Mouse (Mus musculus) neutrophil, adult 83 days (primary cell): Measurements from ENCODE around the gene Defb43. TPM values are rescaled to one million over a fixed set of nuclear protein-coding genes. Genes with fewer than 3 reads are reported as not detected.

Experiments
- total RNA-seq, 2 experiments: library from RNA; stranded (reverse); gene quantifications; one replicate each; pipeline ENCODE4 v1.2.4; 2023

Gene Defb43
- not detected for total RNA-seq

DNA sequence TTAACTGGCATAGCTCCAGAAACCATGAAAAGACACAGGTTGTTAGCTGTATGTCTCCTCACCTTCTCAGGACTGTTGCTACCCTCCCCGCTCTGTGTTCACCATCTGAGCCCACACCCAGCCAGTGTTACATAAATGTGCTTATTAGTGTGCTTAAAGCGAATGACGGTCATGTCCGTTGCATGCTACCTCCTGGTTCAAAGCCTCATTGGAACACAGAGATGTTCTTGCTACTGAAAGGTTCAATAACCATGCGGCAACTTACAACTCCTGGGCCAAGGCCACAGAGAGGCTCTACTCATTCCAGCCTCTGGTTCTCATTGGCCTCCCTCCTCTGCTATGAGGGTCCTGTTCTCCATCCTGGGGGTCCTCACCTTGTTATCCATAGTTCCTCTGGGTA lies at the start of gene Defb43:
TSS of gene Defb43 (plus strand) at position 301 of the 400 bp plus-strand sequence.

GRCm38 (mm10) chr14:62984410-62984809 lies 27.2 kb upstream of the Defb43 start, which contains the start of gene Defb48:
TSS of gene Defb48 (minus strand) at chr14:62984510.

DNA sequence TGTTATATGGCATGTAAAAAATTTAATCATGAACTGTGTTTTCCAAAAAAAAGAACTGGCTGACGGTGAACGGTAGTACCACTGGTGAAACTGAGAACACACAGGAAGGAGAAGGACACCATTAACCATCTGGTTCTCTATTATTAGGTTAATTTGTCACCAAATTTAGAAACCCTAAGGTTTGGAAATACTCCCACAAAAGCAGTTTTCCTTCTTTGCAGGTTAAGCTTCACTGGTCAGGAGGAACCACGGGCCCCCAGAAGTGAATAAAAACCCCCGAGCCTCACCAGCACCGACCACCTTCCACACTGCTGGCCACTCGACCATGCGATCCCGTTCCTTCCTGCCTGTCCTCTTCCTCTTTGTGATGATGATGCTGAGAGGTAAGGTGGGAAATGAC lies 13.8 kb upstream of the Defb43 start, which contains the start of gene Defb47:
TSS of gene Defb47 (plus strand) at position 301 of the 400 bp plus-strand sequence.

DNA sequence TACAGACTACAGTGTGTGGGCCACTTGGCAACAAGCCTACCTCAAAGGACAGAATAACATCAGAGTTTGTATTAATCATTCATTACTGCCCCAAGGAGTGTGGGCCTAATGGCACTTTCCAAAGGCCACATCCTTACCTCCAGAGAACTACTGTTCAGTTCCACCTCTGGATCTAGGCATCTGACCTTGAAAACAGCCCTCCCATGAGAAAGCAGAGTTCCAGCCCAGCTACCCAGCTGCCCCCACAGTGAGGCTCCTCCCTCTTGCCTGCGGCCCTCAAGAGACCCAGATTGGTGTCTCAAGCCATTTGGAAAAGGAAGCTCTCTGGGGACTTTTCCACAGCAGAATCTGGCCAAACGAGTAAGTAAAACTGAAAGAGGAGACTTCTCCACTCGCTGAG lies 35.1 kb downstream of the Defb43 start, which contains the start of gene Defb42:
TSS of gene Defb42 (plus strand) at position 301 of the 400 bp plus-strand sequence.

GRCm38 (mm10) chr14:63049910-63050370 lies 38.4 kb downstream of the Defb43 start, which contains the start of gene Defb30:
TSS of gene Defb30 (minus strand) at chr14:63049960.

Other genes with a start within 250 kb of the Defb43 start
- gene Wdfy2, start 174.1 kb upstream of the Defb43 start, total RNA-seq, result 10 to 100 TPM; 53.9 to 61.0 TPM
- gene Defb48, start 27.3 kb upstream of the Defb43 start, total RNA-seq, result not detected
- not detected for gene Defb47, start 13.7 kb upstream of the Defb43 start, total RNA-seq
- gene Defb42, start 35.2 kb downstream of the Defb43 start, total RNA-seq, result not detected
- not detected for gene Defb30, start 38.2 kb downstream of the Defb43 start, total RNA-seq